Mouse (Mus musculus): ENCODE measurements around the gene Prpf8.

The Prpf8 gene

GRCm38 (mm10) chr11:75509741-75510626, 23.4 kb downstream of the Prpf8 start, which contains the start of gene Rilp:
TSS of gene Rilp (plus strand) at chr11:75510094.
- DNase-seq: peak; percentile 61

GRCm38 (mm10) chr11:75510627-75510993, 24.0 kb downstream of the Prpf8 start:
- peak; percentile 95 for DNase-seq

- peak; percentile 57 for DNase-seq
These were observed 24.6 kb downstream of the Prpf8 start for GRCm38 (mm10) chr11:75511213-75511612.

GRCm38 (mm10) chr11:75512301-75513018, 25.8 kb downstream of the Prpf8 start:
- DNase-seq: no peak

GRCm38 (mm10) chr11:75513336-75513735, 26.7 kb downstream of the Prpf8 start, which contains the start of gene Scarf1:
TSS of gene Scarf1 (plus strand) at chr11:75513540.
- no peak for DNase-seq

GRCm38 (mm10) chr11:75515186-75515585, 28.6 kb downstream of the Prpf8 start:
- no peak for DNase-seq

GRCm38 (mm10) chr11:75519834-75520633, 33.4 kb downstream of the Prpf8 start:
- no peak for DNase-seq

GRCm38 (mm10) chr11:75521609-75522008, 35.0 kb downstream of the Prpf8 start:
- no peak for DNase-seq

GRCm38 (mm10) chr11:75522793-75523192, 36.2 kb downstream of the Prpf8 start:
- no peak for DNase-seq

GRCm38 (mm10) chr11:75525531-75526125, 39.0 kb downstream of the Prpf8 start:
- no peak for DNase-seq

- no peak for DNase-seq
These were observed 40.3 kb downstream of the Prpf8 start for GRCm38 (mm10) chr11:75526943-75527342.

- DNase-seq: no peak
These were observed 43.2 kb downstream of the Prpf8 start for GRCm38 (mm10) chr11:75529771-75530170.

- peak; percentile 99 for DNase-seq
These were observed 43.7 kb downstream of the Prpf8 start for GRCm38 (mm10) chr11:75530325-75530724.

GRCm38 (mm10) chr11:75530845-75531373, 44.3 kb downstream of the Prpf8 start:
- DNase-seq: no peak

GRCm38 (mm10) chr11:75531469-75532242, 45.0 kb downstream of the Prpf8 start, which contains the start of gene Slc43a2:
TSS of gene Slc43a2 (plus strand) at chr11:75531694.
- DNase-seq: peak; percentile 96

GRCm38 (mm10) chr11:75532340-75533277, 46.0 kb downstream of the Prpf8 start:
- peak; percentile 43 for DNase-seq

GRCm38 (mm10) chr11:75533314-75534015, 46.8 kb downstream of the Prpf8 start:
- DNase-seq: no peak

- no peak for DNase-seq
These were observed 47.8 kb downstream of the Prpf8 start for GRCm38 (mm10) chr11:75534286-75535033.
